Mouse (Mus musculus) MEL (cell line): ENCODE measurements around the gene 4930579F01Rik. TPM values are rescaled to one million over a fixed set of nuclear protein-coding genes. Genes with fewer than 3 reads are reported as not detected.

Experiments
- DNase-seq: peaks from one replicate; pipeline ENCODE4 v3.0.0; 2011; ENCODE audit warnings: low read depth, low spot score
- H3K27ac ChIP-seq: 2 replicates; pipeline ENCODE4 v1.5.1; 2012; ENCODE audit warnings: low read depth, mild to moderate bottlenecking, control low read depth, low read length, moderate library complexity; ENCODE audit not compliant: control insufficient read depth
- H3K27me3 ChIP-seq, 2 experiments: fragments of 150-350 bp in 1 of 2; sonication (generic) in 1 of 2; 2 replicates each; pipeline ENCODE4 v1.6.1; 2012; ENCODE audit warnings: low read length in 2 of 2, mild to moderate bottlenecking in 2 of 2, improper control_type of control experiment in 1 of 2, moderate library complexity in 1 of 2; ENCODE audit not compliant: insufficient read depth in 2 of 2, control insufficient read depth in 1 of 2
- H3K36me3 ChIP-seq, 2 experiments: 2 replicates each; pipeline ENCODE4 v1.6.1; 2012 to 2014; ENCODE audit warnings: low read length in 2 of 2, improper control_type of control experiment in 1 of 2, inconsistent platforms in 1 of 2, mild to moderate bottlenecking in 1 of 2; ENCODE audit not compliant: insufficient read depth in 2 of 2, control insufficient read depth in 1 of 2
- H3K4me1 ChIP-seq, 2 experiments: fragments of 150-350 bp in 1 of 2; sonication (generic) in 1 of 2; 2 replicates each; pipeline ENCODE4 v1.6.1; 2012; ENCODE audit warnings: low read length in 2 of 2, improper control_type of control experiment in 1 of 2, mild to moderate bottlenecking in 1 of 2; ENCODE audit not compliant: insufficient read depth in 2 of 2, control insufficient read depth in 1 of 2
- H3K4me3 ChIP-seq, 2 experiments: fragments of 150-350 bp in 1 of 2; sonication (generic) in 1 of 2; 2 replicates each; pipeline ENCODE4 v1.5.1; 2012; ENCODE audit warnings: low read depth in 2 of 2, low read length in 2 of 2, mild to moderate bottlenecking in 2 of 2, moderate library complexity in 2 of 2, control low read depth in 1 of 2, improper control_type of control experiment in 1 of 2; ENCODE audit not compliant: control insufficient read depth in 1 of 2, insufficient read depth in 1 of 2
- H3K79me2 ChIP-seq: 2 replicates; pipeline ENCODE4 v1.6.1; 2012; ENCODE audit warnings: mild to moderate bottlenecking, low read length, moderate library complexity; ENCODE audit not compliant: control insufficient read depth, poor library complexity, insufficient read depth
- H3K9ac ChIP-seq: 2 replicates; pipeline ENCODE4 v1.6.1; 2012; ENCODE audit warnings: low read depth, mild to moderate bottlenecking, control low read depth, low read length, moderate library complexity; ENCODE audit not compliant: control insufficient read depth, poor library complexity, severe bottlenecking
- H3K9me3 ChIP-seq: fragments of 150-350 bp; sonication (generic); replicated peaks from 2 replicates; pipeline ENCODE4 v1.6.1; 2012; ENCODE audit warnings: mild to moderate bottlenecking, low read length, improper control_type of control experiment, moderate library complexity; ENCODE audit not compliant: insufficient read depth
- BHLHE40 ChIP-seq: IDR thresholded peaks from 2 replicates; pipeline ENCODE4 v1.6.1; 2012; ENCODE audit warnings: low read depth, mild to moderate bottlenecking, inconsistent platforms, low read length, improper control_type of control experiment, borderline replicate concordance
- EP300 ChIP-seq, 2 experiments: IDR thresholded peaks; 2 replicates each; pipeline ENCODE4 v1.6.1; 2011; ENCODE audit warnings: improper control_type of control experiment in 2 of 2, low read length in 2 of 2, low read depth in 1 of 2, mild to moderate bottlenecking in 1 of 2
- ETS1 ChIP-seq: IDR thresholded peaks from 2 replicates; pipeline ENCODE4 v1.6.1; 2012; ENCODE audit warnings: low read depth, mild to moderate bottlenecking, inconsistent platforms, low read length, improper control_type of control experiment, moderate library complexity
- GATA1 ChIP-seq: IDR thresholded peaks from 2 replicates; pipeline ENCODE4 v1.6.1; 2011; ENCODE audit warnings: low read depth, low read length, improper control_type of control experiment
- HCFC1 ChIP-seq: IDR thresholded peaks from 2 replicates; pipeline ENCODE4 v1.6.1; 2012; ENCODE audit warnings: low read depth, mild to moderate bottlenecking, inconsistent platforms, low read length, improper control_type of control experiment, moderate library complexity
- KAT2A ChIP-seq: conservative IDR thresholded peaks from 2 replicates; pipeline ENCODE4 v1.6.1; 2012; ENCODE audit warnings: low read depth, low read length, improper control_type of control experiment, inconsistent platforms
- MAFK ChIP-seq: IDR thresholded peaks from 2 replicates; pipeline ENCODE4 v1.6.1; 2011; ENCODE audit warnings: low read depth, mild to moderate bottlenecking, low read length, improper control_type of control experiment, borderline replicate concordance
- MAZ ChIP-seq: IDR thresholded peaks from 2 replicates; pipeline ENCODE4 v1.6.1; 2012; ENCODE audit warnings: low read depth, mild to moderate bottlenecking, inconsistent platforms, low read length, improper control_type of control experiment
- MEF2A ChIP-seq: IDR thresholded peaks from 2 replicates; pipeline ENCODE4 v1.6.1; 2014; ENCODE audit warnings: low read depth, mild to moderate bottlenecking, inconsistent platforms, low read length, improper control_type of control experiment; ENCODE audit not compliant: poor library complexity, insufficient replicate concordance, severe bottlenecking; ENCODE audit errors: extremely low read depth
- MYB ChIP-seq: IDR thresholded peaks from 2 replicates; pipeline ENCODE4 v1.6.1; 2011; ENCODE audit warnings: mild to moderate bottlenecking, low read depth, low read length, improper control_type of control experiment
- MYC ChIP-seq: IDR thresholded peaks from 2 replicates; pipeline ENCODE4 v1.6.1; 2011; ENCODE audit warnings: low read depth, mild to moderate bottlenecking, low read length, improper control_type of control experiment, moderate library complexity
- NELFE ChIP-seq: IDR thresholded peaks from 2 replicates; pipeline ENCODE4 v1.6.1; 2011; ENCODE audit warnings: low read depth, low read length, improper control_type of control experiment
- POLR2A ChIP-seq, 2 experiments: IDR thresholded peaks; 2 replicates each; pipeline ENCODE4 v1.6.1; 2011 to 2012; ENCODE audit warnings: low read length in 2 of 2, mild to moderate bottlenecking in 2 of 2, control low read depth in 1 of 2, improper control_type of control experiment in 1 of 2, low read depth in 1 of 2, moderate library complexity in 1 of 2; ENCODE audit not compliant: control insufficient read depth in 1 of 2, insufficient read depth in 1 of 2, poor library complexity in 1 of 2
- POLR2AphosphoS5 ChIP-seq: IDR thresholded peaks from 2 replicates; pipeline ENCODE4 v1.6.1; 2012; ENCODE audit warnings: low read depth, borderline replicate concordance, mild to moderate bottlenecking, inconsistent platforms, low read length, moderate library complexity, mixed read lengths
- RAD21 ChIP-seq: IDR thresholded peaks from 2 replicates; pipeline ENCODE4 v1.6.1; 2011; ENCODE audit warnings: mild to moderate bottlenecking, low read depth, low read length, improper control_type of control experiment
- SMC3 ChIP-seq: IDR thresholded peaks from 2 replicates; pipeline ENCODE4 v1.6.1; 2011; ENCODE audit warnings: low read depth, low read length, improper control_type of control experiment
- TAL1 ChIP-seq: IDR thresholded peaks from 2 replicates; pipeline ENCODE4 v1.6.1; 2012; ENCODE audit warnings: mild to moderate bottlenecking, inconsistent platforms, low read length, moderate library complexity, mixed read lengths
- TBP ChIP-seq: IDR thresholded peaks from 2 replicates; pipeline ENCODE4 v1.8.0; 2011; ENCODE audit warnings: low read depth, low read length, improper control_type of control experiment
- UBTF ChIP-seq: IDR thresholded peaks from 2 replicates; pipeline ENCODE4 v1.6.1; 2012; ENCODE audit warnings: low read depth, mild to moderate bottlenecking, inconsistent platforms, low read length, improper control_type of control experiment, moderate library complexity, borderline replicate concordance; ENCODE audit not compliant: insufficient read depth
- USF1 ChIP-seq: IDR thresholded peaks from 2 replicates; pipeline ENCODE4 v1.6.1; 2014; ENCODE audit warnings: low read depth, mild to moderate bottlenecking, inconsistent platforms, low read length, improper control_type of control experiment, moderate library complexity
- ZC3H11A ChIP-seq: IDR thresholded peaks from 2 replicates; pipeline ENCODE4 v1.6.1; 2012; ENCODE audit warnings: low read depth, mild to moderate bottlenecking, inconsistent platforms, low read length, improper control_type of control experiment
- ZKSCAN1 ChIP-seq: IDR thresholded peaks from 2 replicates; pipeline ENCODE4 v1.6.1; 2012; ENCODE audit warnings: low read depth, mild to moderate bottlenecking, inconsistent platforms, low read length, improper control_type of control experiment, moderate library complexity
- ZNF384 ChIP-seq: IDR thresholded peaks from 2 replicates; pipeline ENCODE4 v1.6.1; 2012; ENCODE audit warnings: low read depth, mild to moderate bottlenecking, inconsistent platforms, low read length, improper control_type of control experiment
- polyA plus RNA-seq, 2 experiments: library from polyadenylated mRNA; stranded (reverse) in 1 of 2; unstranded in 1 of 2; fragments of >175 nt in 1 of 2; fragments of >200 nt in 1 of 2; gene quantifications; 2 replicates each; pipeline versions ENCODE4 v1.2.1 to v1.2.4; 2012; ENCODE audit warnings: low replicate concordance in 2 of 2, low read depth in 1 of 2; ENCODE audit not compliant: insufficient read length in 2 of 2, insufficient read depth in 1 of 2, missing spikeins in 1 of 2
- total RNA-seq: library from RNA; depleted of rRNA; stranded (reverse); fragments of 300-350 nt; gene quantifications from 2 replicates; pipeline ENCODE4 v1.2.3, GENCODE M21; 2012

4930579F01Rik gene
- total and polyA plus RNA-seq, 3 experiments = not detected

DNA sequence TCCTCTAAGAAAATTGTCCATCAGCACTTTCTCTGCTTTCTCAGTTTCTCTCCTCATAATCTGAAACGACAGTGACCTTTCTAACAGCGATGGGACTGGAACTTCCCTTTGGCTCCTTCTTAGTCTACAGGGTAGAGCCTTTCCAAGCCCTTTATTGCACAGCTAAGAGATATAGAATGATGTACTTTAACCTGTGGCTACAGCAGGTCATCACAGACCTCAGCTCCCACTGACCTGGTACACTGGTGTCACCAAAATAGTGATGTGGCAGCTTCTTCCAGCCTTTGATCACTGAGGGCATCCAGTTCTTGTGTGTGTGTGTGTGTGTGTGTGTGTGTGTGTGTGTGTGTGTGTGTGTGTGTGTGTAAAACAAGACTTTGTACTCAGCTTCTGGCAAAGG lies 72.2 kb downstream of the 4930579F01Rik start:
- no peaks in the 10 kb centered on the region for H3K79me2 ChIP-seq
- no peaks in the 10 kb centered on the region for H3K4me1 ChIP-seq
- H3K36me3 ChIP-seq = no peaks in the 10 kb centered on the region
- TF ChIP-seq POLR2A (IDR thresholded peaks at IDR 0.05; ENCODE audit: control insufficient read depth in 1 of 2, insufficient read depth in 1 of 2, low read depth in 1 of 2, low read length in 2 of 2, poor library complexity in 1 of 2) (no peak), MAZ (no peak), UBTF (no peak), MAFK (no peak), KAT2A (no peak), TBP (no peak), ZNF384 (no peak), BHLHE40 (no peak), MYB (no peak), POLR2AphosphoS5 (no peak)
- no peaks in the 10 kb centered on the region for H3K9me3 ChIP-seq
- no peak overlapping the region for H3K27ac ChIP-seq
- no peak overlapping the region for H3K4me3 ChIP-seq
- no peaks in the 10 kb centered on the region for H3K27me3 ChIP-seq
- H3K9ac ChIP-seq = no peak overlapping the region
- DNase-seq = no peak

DNA sequence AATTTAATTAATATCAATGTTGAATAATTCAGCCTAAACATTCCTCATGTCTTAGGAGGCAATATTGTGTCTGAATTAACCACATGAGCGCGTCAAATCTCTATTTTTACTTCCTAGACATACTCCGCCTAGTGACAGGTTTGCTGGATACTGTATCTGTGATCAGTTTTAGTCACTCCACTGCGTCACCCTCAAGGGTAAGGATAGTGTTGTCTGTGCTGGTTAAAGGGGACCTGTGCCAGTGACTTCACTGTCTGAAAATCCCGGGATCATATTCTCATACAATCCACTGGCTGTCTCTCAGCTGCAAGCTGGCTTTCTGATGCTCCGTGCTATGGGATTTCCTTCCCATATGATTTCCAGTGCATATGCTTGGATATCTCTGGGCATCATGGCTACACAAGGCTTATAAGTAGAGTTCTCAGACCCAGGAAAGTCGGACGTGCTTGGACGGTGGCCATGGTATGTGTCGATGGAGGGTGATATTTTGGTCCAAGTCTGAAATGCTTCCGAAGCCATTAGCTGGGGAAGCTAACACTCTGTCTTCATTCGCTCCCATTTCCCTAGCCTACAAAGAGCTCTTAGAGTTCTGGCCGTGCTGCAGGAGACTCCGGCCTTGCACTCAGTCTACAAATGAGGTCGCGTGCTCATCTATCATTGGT lies 74.0 kb downstream of the 4930579F01Rik start:
- Histone ChIP-seq H3K27ac (no peak overlapping the region), H3K4me3 (no peak overlapping the region)
- no peak for TF ChIP-seq POLR2A (IDR thresholded peaks at IDR 0.05; ENCODE audit: control insufficient read depth in 1 of 2, insufficient read depth in 1 of 2, low read depth in 1 of 2, low read length in 2 of 2, poor library complexity in 1 of 2)
- TF ChIP-seq ZC3H11A = no peak
- no peak for TF ChIP-seq ETS1
- TF ChIP-seq TAL1 = no peak
- no peak for TF ChIP-seq RAD21
- TF ChIP-seq SMC3 = no peak
- no peak for TF ChIP-seq MYB
- no peak for TF ChIP-seq USF1
- no peak for TF ChIP-seq MAZ
- no peak for TF ChIP-seq NELFE
- no peak for TF ChIP-seq MEF2A
- TF ChIP-seq GATA1 = no peak
- no peak for TF ChIP-seq MYC
- TF ChIP-seq EP300 (IDR thresholded peaks at IDR 0.05; ENCODE audit: low read depth in 1 of 2, low read length in 2 of 2) = no peak
- TF ChIP-seq HCFC1 = no peak
- TF ChIP-seq TBP = no peak
- no peak for TF ChIP-seq ZKSCAN1
- no peak for TF ChIP-seq MAFK
- no peak for TF ChIP-seq ZNF384

More for the DNA sequence above, 74.0 kb downstream of the 4930579F01Rik start:
- Histone ChIP-seq H3K79me2 (no peaks in the 10 kb centered on the region), H3K9me3 (no peaks in the 10 kb centered on the region), H3K36me3 (no peaks in the 10 kb centered on the region), H3K27me3 (no peaks in the 10 kb centered on the region), H3K9ac (no peak overlapping the region), H3K4me1 (no peaks in the 10 kb centered on the region)
- no peak for DNase-seq
